Mouse (Mus musculus) right cerebral cortex, adult 2 months (tissue): ENCODE data around the gene Abcc1.

Experiments
- DNase-seq, 2 experiments: peaks; one replicate each; pipeline ENCODE4 v3.0.0; 2021 to 2022; ENCODE audit warnings: low spot score in 2 of 2

The Abcc1 gene

GRCm38 (mm10) chr16:14501649-14502360, 140.4 kb downstream of the Abcc1 start:
- no peak for DNase-seq

GRCm38 (mm10) chr16:14506461-14506860, 145.1 kb downstream of the Abcc1 start:
- DNase-seq: no peak
